8 mouse cellular contexts compared by ENCODE assay signal in genomic region chr8:72549314-72549892, GRCm38 (mm10). TPM values are rescaled to one million over a fixed set of nuclear protein-coding genes. Genes with fewer than 3 reads are reported as not detected.
A peak's percentile ranks its signal among the peaks of the same experiment; 100 is the strongest.
DNase-seq lines count a peak whose midpoint lies in the region; ATAC-seq and TF ChIP-seq lines count a peak whose summit lies in the region.

No protein-coding gene starts in this region.

- H3K27me3 ChIP-seq in heart, embryonic 11.5 days (ENCODE audit: control insufficient read depth, insufficient read depth, low read length) = no peaks in the 10 kb centered on the region
- no peaks in the 10 kb centered on the region for H3K27me3 ChIP-seq in liver, embryonic 13.5 days
- no peaks in the 10 kb centered on the region for H3K27me3 ChIP-seq in small intestine, adult 2 months (ENCODE audit: control insufficient read depth, insufficient read depth, low read length)

- peaks cover 13% of the 10 kb centered on the region for H3K4me1 ChIP-seq in heart, embryonic 11.5 days (ENCODE audit: control insufficient read depth, insufficient read depth, low read length)
- peaks cover 48% of the 10 kb centered on the region for H3K4me1 ChIP-seq in liver, embryonic 13.5 days (replicated peaks)
- H3K4me1 ChIP-seq in small intestine, adult 2 months (ENCODE audit: control insufficient read depth, insufficient read depth, insufficient read length, low read length) = no peaks in the 10 kb centered on the region; the same call in 1 of the 2 replicates

- TF ChIP-seq POLR2A in small intestine, adult 2 months (IDR thresholded peaks at IDR 0.05; ENCODE audit: low read depth, low read length) = no peak

- no peak for TF ChIP-seq CTCF in small intestine, adult 2 months (IDR thresholded peaks at IDR 0.05; ENCODE audit: extremely low read depth, insufficient read length, insufficient replicate concordance, low read depth, low read length)

- 6% methylated on average over 5 of the region's 5 CpGs for WGBS in heart, embryonic 11.5 days (ENCODE audit: insufficient replicate concordance)
- 20% methylated on average over 5 of the region's 5 CpGs for WGBS in liver, embryonic 13.5 days (ENCODE audit: insufficient replicate concordance)
- WGBS in small intestine, adult 2 months = 6% methylated on average over 5 of the region's 5 CpGs

- H3K4me2 ChIP-seq in heart, embryonic 11.5 days = peak overlapping the region; percentile 85
- peak overlapping the region; percentile 98 for H3K4me2 ChIP-seq in liver, embryonic 13.5 days

- H3K9ac ChIP-seq in heart, embryonic 11.5 days (ENCODE audit: low read depth, low read length) = peak overlapping the region; percentile 71
- H3K9ac ChIP-seq in liver, embryonic 13.5 days = peak overlapping the region; percentile 88

- H3K9me3 ChIP-seq in heart, embryonic 11.5 days (replicated peaks; ENCODE audit: control insufficient read depth, low read length) = no peaks in the 10 kb centered on the region
- H3K9me3 ChIP-seq in liver, embryonic 13.5 days (replicated peaks) = no peaks in the 10 kb centered on the region

- ATAC-seq in heart, embryonic 11.5 days (replicated peaks; ENCODE audit: insufficient number of reproducible peaks, low FRiP score, low TSS enrichment) = no peak
- no peak for ATAC-seq in liver, embryonic 13.5 days (ENCODE audit: low read depth)

- intact Hi-C loops in left cerebral cortex, postnatal 25 days (cut with DNase I) = loop anchor here (2.0 to 5.0 kb wide), 2 partner anchors 21 to 72 kb away; partner anchors contain the start of genes Cherp and Smim7

- DNase-seq in embryo, embryonic 10.5 days (ENCODE audit: low spot score) = peak; percentile 36
- DNase-seq in embryo, embryonic 10 days (ENCODE audit: low spot score) = no peak
- DNase-seq in MN1 (ENCODE audit: low spot score) = peak; percentile 21
- no peak for DNase-seq in liver, embryonic 13.5 days
- DNase-seq in left cerebral cortex, postnatal 25 days (ENCODE audit: low spot score in 2 of 2) = no peak
- no peak for DNase-seq in natural killer cell, adult 2 months (ENCODE audit: low spot score in 2 of 2)

- peak overlapping the region; percentile 88 for H3K4me3 ChIP-seq in heart, embryonic 11.5 days (ENCODE audit: low read depth, low read length)
- H3K4me3 ChIP-seq in liver, embryonic 13.5 days (replicated peaks) = peak overlapping the region; percentile 100
- peak overlapping the region; percentile 79 for H3K4me3 ChIP-seq in small intestine, adult 2 months (ENCODE audit: low read depth, low read length)

- H3K36me3 ChIP-seq in heart, embryonic 11.5 days (ENCODE audit: control insufficient read depth, insufficient read depth, low read length) = peaks cover 4% of the 10 kb centered on the region
- H3K36me3 ChIP-seq in liver, embryonic 13.5 days = peaks cover 16% of the 10 kb centered on the region; the same call in 1 of the 2 replicates
- H3K36me3 ChIP-seq in small intestine, adult 2 months (ENCODE audit: control insufficient read depth, insufficient read depth, low read length) = no peaks in the 10 kb centered on the region

- peak overlapping the region; percentile 89 for H3K27ac ChIP-seq in heart, embryonic 11.5 days (ENCODE audit: low read depth, low read length)
- peak overlapping the region; percentile 90; the same call in 1 of the 2 replicates for H3K27ac ChIP-seq in liver, embryonic 13.5 days
- no peak overlapping the region for H3K27ac ChIP-seq in small intestine, adult 2 months (ENCODE audit: insufficient read depth, low read depth, low read length)

RNA-seq across cellular contexts. Expression of gene Med26, which starts 1.3 kb away (rescaled TPM):
- 8.5 and 9.0 TPM in 2 replicates for polyA plus RNA-seq in heart, embryonic 11.5 days (2014; fragmentation: Nextera tagmentation; extraction: Ambion mirVana)
- polyA plus RNA-seq in liver, embryonic 13.5 days (2015; fragmentation: Nextera tagmentation; extraction: Ambion mirVana) = 7.9 and 8.0 TPM in 2 replicates
- polyA plus RNA-seq in small intestine, adult 2 months (2012; rRNA removed) = 7.8 and 15.1 TPM in 2 replicates
- total RNA-seq in left cerebral cortex, postnatal 25 days (2021) = 10 to 100 TPM in 1 of 2 experiments, 1 to 10 TPM in 1; 9.5 to 10.4 TPM

RNA-seq across cellular contexts. Expression of gene Smim7, which starts 21.5 kb away (rescaled TPM):
- 101 and 114 TPM in 2 replicates for polyA plus RNA-seq in heart, embryonic 11.5 days (2014; fragmentation: Nextera tagmentation; extraction: Ambion mirVana)
- 51.6 and 55.3 TPM in 2 replicates for polyA plus RNA-seq in liver, embryonic 13.5 days (2015; fragmentation: Nextera tagmentation; extraction: Ambion mirVana)
- 17.7 and 29.3 TPM in 2 replicates for polyA plus RNA-seq in small intestine, adult 2 months (2012; rRNA removed)
- 100 to 1,000 TPM; 121 to 124 TPM for total RNA-seq in left cerebral cortex, postnatal 25 days (2021)

RNA-seq across cellular contexts. Expression of gene Tmem38a, which starts 22.5 kb away (rescaled TPM):
- 55.4 and 64.6 TPM in 2 replicates for polyA plus RNA-seq in heart, embryonic 11.5 days (2014; fragmentation: Nextera tagmentation; extraction: Ambion mirVana)
- 1.7 and 2.1 TPM in 2 replicates for polyA plus RNA-seq in liver, embryonic 13.5 days (2015; fragmentation: Nextera tagmentation; extraction: Ambion mirVana)
- 11.5 and 13.7 TPM in 2 replicates for polyA plus RNA-seq in small intestine, adult 2 months (2012; rRNA removed)
- 100 to 1,000 TPM; 124 to 142 TPM for total RNA-seq in left cerebral cortex, postnatal 25 days (2021)

RNA-seq across cellular contexts. Expression of gene Slc35e1, which starts 57.0 kb away (rescaled TPM):
- polyA plus RNA-seq in heart, embryonic 11.5 days (2014; fragmentation: Nextera tagmentation; extraction: Ambion mirVana) = 12.2 and 12.6 TPM in 2 replicates
- 6.1 and 6.4 TPM in 2 replicates for polyA plus RNA-seq in liver, embryonic 13.5 days (2015; fragmentation: Nextera tagmentation; extraction: Ambion mirVana)
- polyA plus RNA-seq in small intestine, adult 2 months (2012; rRNA removed) = 87.7 and 167 TPM in 2 replicates
- 10 to 100 TPM; 52.8 to 53.4 TPM for total RNA-seq in left cerebral cortex, postnatal 25 days (2021)

Comparison
In these comparisons a context has a peak if more than half of its experiments do, and no peak if none do; other contexts are left out.
1. DNase-seq: peak in embryo, embryonic 10.5 days (single experiment) and MN1 (single experiment); none in embryo, embryonic 10 days (single experiment), liver, embryonic 13.5 days (single experiment), left cerebral cortex, postnatal 25 days (0 of 2) and natural killer cell, adult 2 months (0 of 2).
2. Peak in every context shown above with its lines, with median percentiles within 50 percentile points of each other: H3K4me3 ChIP-seq.